Mouse (Mus musculus) large intestine, adult 2 months (tissue): ENCODE measurements around the gene Ess2. TPM values are rescaled to one million over a fixed set of nuclear protein-coding genes. Genes with fewer than 3 reads are reported as not detected.

Source experiments
- DNase-seq: peaks from one replicate; pipeline ENCODE4 v3.0.0-alpha.2; 2012; ENCODE audit warnings: low read depth, low spot score
- WGBS: fragments of 180-500 bp; shearing (Covaris S2); methylation state at CpG from one replicate; pipeline ENCODE4 v1.1.7; 2018; 5-methylcytosine and 5-hydroxymethylcytosine counted together
- polyA plus RNA-seq: library from polyadenylated mRNA; depleted of rRNA; stranded (reverse); fragments of >200 nt; gene quantifications from 2 replicates; pipeline ENCODE4 v1.2.3, GENCODE M21; 2012; rRNA removed

The Ess2 gene
- polyA plus RNA-seq, 1 experiment: 12.1 TPM

DNA sequence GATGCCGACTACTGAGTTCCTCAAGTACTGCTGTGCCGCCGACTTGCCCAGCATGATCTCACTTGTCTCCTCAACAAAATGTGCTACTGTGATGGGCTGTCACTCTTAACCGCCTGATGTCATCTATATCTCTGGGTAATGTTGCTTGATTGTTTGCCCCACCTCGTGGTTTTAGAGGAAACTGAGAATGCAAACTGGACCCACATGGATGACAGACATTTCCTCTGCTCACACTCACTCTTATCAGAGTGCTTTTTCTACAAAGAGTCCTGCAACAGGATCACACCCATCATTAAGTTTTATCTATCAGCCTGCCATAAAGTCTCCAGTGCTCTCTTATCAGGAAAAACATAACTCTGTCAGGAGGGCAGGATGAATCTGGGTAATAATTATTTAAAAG lies 39.9 kb downstream of the Ess2 start:
- 45% methylated on average over 5 of the region's 5 CpGs for WGBS
- DNase-seq: no peak

DNA sequence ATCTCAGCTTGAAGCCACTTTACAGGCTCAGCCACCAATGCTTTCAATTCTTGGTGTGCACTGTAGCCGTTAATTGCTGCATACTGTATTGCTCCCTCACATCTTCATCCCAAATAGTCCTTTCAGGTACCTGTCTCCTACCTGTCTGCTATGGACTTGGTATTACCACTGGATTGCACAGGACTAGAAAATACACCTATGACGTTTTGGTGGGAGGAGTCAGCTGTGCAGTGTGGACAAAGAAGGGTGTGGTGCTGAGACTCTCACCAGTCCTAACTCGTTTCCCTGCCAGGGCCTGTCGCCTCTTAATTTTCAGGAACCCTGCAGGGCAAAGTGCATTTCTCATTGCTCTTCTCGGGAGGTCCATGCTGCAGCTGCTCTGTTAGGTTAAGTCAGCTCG lies 45.4 kb downstream of the Ess2 start:
- WGBS: 32% methylated on average over 6 of the region's 6 CpGs
- peak; percentile 90 for DNase-seq

DNA sequence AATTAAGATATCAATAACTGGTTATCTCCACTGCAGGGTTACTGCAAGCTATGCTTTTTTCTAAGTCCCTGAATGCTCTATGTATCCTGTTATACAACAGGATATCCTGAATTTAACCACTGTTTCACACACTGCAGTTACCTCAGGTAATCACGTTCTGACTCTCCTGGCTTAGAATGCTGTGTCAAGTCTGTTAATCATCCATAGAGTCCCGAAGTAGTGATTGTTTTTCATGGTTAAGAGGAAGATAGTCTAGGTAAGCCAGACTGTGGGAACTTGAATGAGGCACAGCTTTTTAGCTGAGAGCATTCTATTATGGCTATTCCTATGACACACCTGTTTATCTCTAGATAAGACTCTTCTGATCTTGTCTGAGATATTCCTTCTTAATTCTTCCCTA lies 45.9 kb downstream of the Ess2 start:
- WGBS: 30% methylated on average over 2 of the region's 2 CpGs
- DNase-seq: no peak

DNA sequence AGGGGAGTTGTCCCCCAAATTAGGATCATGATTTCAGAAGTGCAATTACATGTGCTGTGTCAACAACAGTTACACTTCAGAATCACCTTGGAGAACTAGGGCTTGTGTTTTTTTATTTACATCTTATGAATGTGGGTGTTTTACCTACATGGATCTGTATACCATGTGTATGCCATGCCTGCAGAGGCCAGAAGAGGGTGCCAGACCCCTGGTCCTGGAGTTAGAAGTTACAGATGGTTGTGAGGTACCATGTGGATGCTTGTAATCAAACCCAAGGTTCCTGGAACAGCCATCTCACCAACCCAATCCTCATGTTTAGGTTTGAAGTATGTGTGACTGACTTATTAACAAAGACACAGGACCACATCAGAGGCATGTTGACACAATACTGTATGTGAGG lies 52.6 kb downstream of the Ess2 start:
- no peak for DNase-seq

DNA sequence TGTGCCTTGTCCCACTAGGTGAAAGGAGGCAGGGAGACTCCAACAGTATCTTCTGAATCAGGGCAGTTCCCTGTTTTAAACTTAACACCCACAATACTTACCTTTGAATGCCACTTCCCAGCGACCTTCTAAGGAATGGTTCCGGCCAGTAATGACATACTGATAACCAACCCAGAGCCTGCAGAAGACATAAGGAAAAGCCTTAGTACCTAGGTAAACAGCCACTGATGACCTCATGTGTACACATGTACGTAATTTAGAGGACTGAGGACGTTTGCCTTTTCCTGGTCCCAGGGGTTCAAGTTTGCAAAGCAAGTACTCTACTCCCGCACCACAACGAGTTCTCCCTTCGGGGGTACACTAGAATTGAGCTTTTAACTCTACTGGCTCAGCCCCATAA lies 54.0 kb downstream of the Ess2 start:
- 62% methylated on average over 7 of the region's 7 CpGs for WGBS

DNA sequence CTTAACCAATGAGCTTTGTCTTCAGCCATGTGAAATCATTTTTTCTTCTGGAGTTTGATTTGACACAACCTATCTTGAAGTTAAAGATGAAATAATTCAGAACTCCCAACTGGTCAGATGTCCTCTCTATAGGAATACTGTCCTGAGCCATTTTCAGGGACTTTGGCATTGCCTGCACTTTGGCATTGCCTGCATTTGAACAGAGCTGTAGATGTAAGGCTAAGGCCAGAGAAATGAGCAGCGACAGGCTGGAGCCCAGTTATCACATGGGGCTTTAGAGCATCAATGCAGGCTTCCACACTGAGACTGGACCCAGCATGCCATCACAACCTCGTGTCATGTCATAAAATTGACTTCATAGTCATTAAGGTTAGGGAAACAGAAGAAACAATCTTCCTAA lies 57.9 kb downstream of the Ess2 start:
- DNase-seq: no peak
- 68% methylated on average over 2 of the region's 2 CpGs for WGBS

More for the DNA sequence above, 54.0 kb downstream of the Ess2 start:
- DNase-seq: no peak

DNA sequence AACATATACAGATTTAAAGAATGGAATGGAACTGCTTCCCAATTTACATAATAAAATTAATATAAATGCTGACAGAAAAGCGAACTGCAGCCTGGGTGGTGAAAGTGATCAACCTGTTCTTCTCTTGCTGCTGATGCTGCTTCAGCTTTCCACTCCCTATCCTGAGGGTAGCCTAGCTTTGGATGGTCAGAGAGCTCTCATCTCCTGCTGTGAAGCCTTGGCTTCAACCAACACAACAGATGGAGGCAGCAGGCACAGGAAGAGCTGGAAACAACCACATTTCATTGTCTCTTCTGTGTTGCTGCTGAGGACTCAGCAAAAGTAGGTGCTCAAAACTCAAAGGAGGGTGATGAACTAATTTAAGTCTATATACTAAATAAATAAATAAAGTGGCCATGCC lies 59.3 kb downstream of the Ess2 start:
- no peak for DNase-seq
- WGBS: 88% methylated on average over 1 of the region's 1 CpGs

DNA sequence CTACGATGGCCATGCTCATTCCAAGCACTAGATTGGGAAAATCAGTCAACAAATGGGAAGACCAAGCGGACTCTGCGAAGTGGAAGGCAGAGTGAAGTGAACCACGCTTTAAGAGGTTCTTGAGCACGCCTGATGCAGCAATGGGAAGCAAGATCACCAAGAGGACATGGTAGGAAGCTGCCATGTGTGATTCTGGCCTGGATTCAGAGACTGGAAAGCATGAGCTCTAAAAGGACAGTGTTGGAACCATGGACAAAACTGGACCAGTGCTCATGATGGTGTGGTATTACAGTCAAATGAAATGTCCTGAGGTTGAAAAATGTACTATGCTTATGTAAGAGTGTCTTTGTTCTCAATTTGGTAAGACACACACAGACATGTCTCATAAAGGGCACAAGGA lies 59.8 kb downstream of the Ess2 start:
- 97% methylated on average over 5 of the region's 5 CpGs for WGBS
- no peak for DNase-seq

Other genes with a start within 250 kb of the Ess2 start
- 57.1 and 86.6 TPM in 2 replicates for gene Med15, start 178.5 kb downstream of the Ess2 start, polyA plus RNA-seq
- gene Klhl22, start 151.7 kb downstream of the Ess2 start, polyA plus RNA-seq: 38.5 and 51.9 TPM in 2 replicates
- gene Scarf2, start 114.1 kb downstream of the Ess2 start, polyA plus RNA-seq: 10.5 and 14.0 TPM in 2 replicates
- not detected in 2 replicates for gene B830017H08Rik, start 78.2 kb downstream of the Ess2 start, polyA plus RNA-seq
- gene Car15, start 73.0 kb downstream of the Ess2 start, polyA plus RNA-seq: 8.8 and 11.0 TPM in 2 replicates
- 0.48 and 1.5 TPM in 2 replicates for gene Gm20518, start 19.7 kb downstream of the Ess2 start, polyA plus RNA-seq
- 0.05 and 0.10 TPM in 2 replicates for gene Tssk1, start 17.1 kb downstream of the Ess2 start, polyA plus RNA-seq
- gene Dgcr2, start 12.8 kb downstream of the Ess2 start, polyA plus RNA-seq: 82.4 and 104 TPM in 2 replicates
- gene Tssk2, start 12.7 kb downstream of the Ess2 start, polyA plus RNA-seq: not detected in 2 replicates
- not detected in 2 replicates for gene Gsc2, start 3.7 kb upstream of the Ess2 start, polyA plus RNA-seq
- 191 and 199 TPM in 2 replicates for gene Slc25a1, start 16.9 kb upstream of the Ess2 start, polyA plus RNA-seq
- not detected in 2 replicates for gene Vpreb2, start 69.1 kb upstream of the Ess2 start, polyA plus RNA-seq
- gene Dgcr6, start 141.5 kb upstream of the Ess2 start, polyA plus RNA-seq: 81.1 and 91.8 TPM in 2 replicates
- gene Prodh, start 178.9 kb upstream of the Ess2 start, polyA plus RNA-seq: 116 and 128 TPM in 2 replicates
- 7.1 and 8.9 TPM in 2 replicates for gene Rtn4r, start 216.3 kb upstream of the Ess2 start, polyA plus RNA-seq